Comparison of ENCODE assay signal across 11 mouse cellular contexts in the genomic region with DNA sequence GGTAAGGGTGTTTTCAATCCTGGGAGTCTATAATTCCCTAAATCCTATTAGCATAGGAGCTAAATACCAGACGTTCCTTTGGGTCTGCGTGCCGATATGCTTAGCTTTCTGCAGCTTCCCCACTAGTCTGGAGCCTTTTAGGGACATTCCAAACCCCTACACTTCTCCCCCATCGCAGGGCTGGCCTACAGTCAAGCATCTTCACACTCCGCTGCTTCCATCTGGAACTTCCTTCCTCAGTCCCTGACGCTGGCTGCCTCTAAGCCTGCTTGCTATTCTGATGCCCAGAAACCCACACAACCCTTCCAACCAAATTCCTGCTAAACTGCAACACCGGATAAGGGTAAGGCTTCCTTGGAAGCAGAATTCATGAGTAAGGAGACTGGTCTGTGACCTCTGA. TPM values are rescaled to one million over a fixed set of nuclear protein-coding genes. Genes with fewer than 3 reads are reported as not detected.
A peak's percentile ranks its signal among the peaks of the same experiment; 100 is the strongest.
DNase-seq lines count a peak whose midpoint lies in the region; ATAC-seq and TF ChIP-seq lines count a peak whose summit lies in the region.
"Had no signal": no experiment of that assay in that cellular context is flagged by ENCODE, and none has a peak within 500 bp of the region (broad histone marks: within the 10 kb centered on the region; RNA-seq: fewer than 3 reads in every experiment).

No protein-coding gene starts in this region.

- no peak for ATAC-seq in intestine, embryonic 14.5 days (replicated peaks; ENCODE audit: low FRiP score, low TSS enrichment, low read depth)
- no peak for ATAC-seq in intestine, postnatal 0 days
- ATAC-seq in megakaryocyte-erythroid progenitor cell, adult 5-6 weeks (replicated peaks; ENCODE audit: low FRiP score, low TSS enrichment, poor library complexity, severe bottlenecking), result no peak

- no peaks in the 10 kb centered on the region for H3K27me3 ChIP-seq in intestine, embryonic 14.5 days (replicated peaks; ENCODE audit: control insufficient read depth, insufficient read depth, low read length)
- H3K27me3 ChIP-seq in intestine, postnatal 0 days (replicated peaks; ENCODE audit: control insufficient read depth, insufficient read depth, low read length), result no peaks in the 10 kb centered on the region

- DNase-seq in intestine, embryonic 14.5 days (ENCODE audit: low spot score), result no peak
- DNase-seq in cerebellum, postnatal 36 days, result peak; percentile 73 to 74
- peak; percentile 62 to 66 for DNase-seq in kidney, postnatal 4 days
- peak; percentile 60 to 80 for DNase-seq in right cerebral cortex, postnatal 36 days (ENCODE audit: low spot score in 2 of 2)
- DNase-seq in testis, postnatal 10 days (ENCODE audit: low spot score), result no peak
- no peak for DNase-seq in lung, postnatal 4 days
- DNase-seq: heart, postnatal 14 days had no signal

- H3K9me3 ChIP-seq in intestine, embryonic 14.5 days (ENCODE audit: control insufficient read depth, low read length), result no peaks in the 10 kb centered on the region
- H3K9me3 ChIP-seq in intestine, postnatal 0 days (ENCODE audit: control insufficient read depth), result no peaks in the 10 kb centered on the region

- peaks cover 14% of the 10 kb centered on the region for H3K4me1 ChIP-seq in intestine, embryonic 14.5 days (replicated peaks; ENCODE audit: control insufficient read depth, insufficient read depth, low read length)
- H3K4me1 ChIP-seq in intestine, postnatal 0 days (replicated peaks; ENCODE audit: control insufficient read depth, insufficient read depth, low read length), result no peaks in the 10 kb centered on the region

- no peak for TF ChIP-seq CTCF in intestine, postnatal 0 days (IDR thresholded peaks at IDR 0.05; ENCODE audit: low read depth)

- 76% methylated on average over 7 of the region's 7 CpGs for WGBS in intestine, embryonic 14.5 days
- WGBS in intestine, postnatal 0 days, result 66% methylated on average over 7 of the region's 7 CpGs

- no peaks in the 10 kb centered on the region for H3K36me3 ChIP-seq in intestine, embryonic 14.5 days (ENCODE audit: control insufficient read depth, insufficient read depth, low read length)
- H3K36me3 ChIP-seq in intestine, postnatal 0 days (ENCODE audit: control insufficient read depth, insufficient read depth), result no peaks in the 10 kb centered on the region

- 0 out of 2 replicates have a peak overlapping the region, but pooled peaks have one; percentile 3 for H3K27ac ChIP-seq in intestine, embryonic 14.5 days (ENCODE audit: low read depth)
- no peak overlapping the region for H3K27ac ChIP-seq in intestine, postnatal 0 days (ENCODE audit: low read depth, low read length)

- H3K9ac ChIP-seq in intestine, embryonic 14.5 days (ENCODE audit: low read length), result no peak overlapping the region
- no peak overlapping the region for H3K9ac ChIP-seq in intestine, postnatal 0 days (ENCODE audit: low read depth, low read length)

- no peak overlapping the region for H3K4me3 ChIP-seq in intestine, embryonic 14.5 days (ENCODE audit: low read depth, low read length)
- H3K4me3 ChIP-seq in intestine, postnatal 0 days (ENCODE audit: low read depth, low read length), result no peak overlapping the region

- H3K4me2 ChIP-seq in intestine, embryonic 14.5 days (ENCODE audit: low read length), result no peak overlapping the region
- no peak overlapping the region for H3K4me2 ChIP-seq in intestine, postnatal 0 days (replicated peaks; ENCODE audit: low read depth)

RNA-seq across cellular contexts. Expression of a gene that starts 35.3 kb away (rescaled TPM):
- 2,411 and 2,681 TPM in 2 replicates for polyA plus RNA-seq in intestine, embryonic 14.5 days (2014; fragmentation: Nextera tagmentation; extraction: Ambion mirVana)
- 1,358 and 1,438 TPM in 2 replicates for polyA plus RNA-seq in intestine, postnatal 0 days (2015; fragmentation: Nextera tagmentation; extraction: Ambion mirVana)
- total RNA-seq in megakaryocyte-erythroid progenitor cell, adult 5-6 weeks (2014; fragmentation: Nextera tagmentation), result 2,939 and 3,315 TPM in 2 replicates
- total RNA-seq in megakaryocyte-erythroid progenitor cell, adult 5-6 weeks (2017), result 499 and 554 TPM in 2 replicates

RNA-seq across cellular contexts. Expression of a gene that starts 46.0 kb away (rescaled TPM):
- not detected in 2 replicates for polyA plus RNA-seq in intestine, embryonic 14.5 days (2014; fragmentation: Nextera tagmentation; extraction: Ambion mirVana)
- not detected in 2 replicates for polyA plus RNA-seq in intestine, postnatal 0 days (2015; fragmentation: Nextera tagmentation; extraction: Ambion mirVana)
- not detected in 2 replicates for total RNA-seq in megakaryocyte-erythroid progenitor cell, adult 5-6 weeks (2014; fragmentation: Nextera tagmentation)
- total RNA-seq in megakaryocyte-erythroid progenitor cell, adult 5-6 weeks (2017), result not detected in 2 replicates
- total RNA-seq: heart, postnatal 14 days; megakaryocyte progenitor cell, adult 5-6 weeks had no signal
- polyA plus RNA-seq: cortical plate, adult 2 months had no signal

Comparison
In these comparisons a context has a peak if more than half of its experiments do, and no peak if none do; other contexts are left out.
1. DNase-seq: peak in cerebellum, postnatal 36 days (2 of 2), kidney, postnatal 4 days (2 of 2) and right cerebral cortex, postnatal 36 days (2 of 2); none in intestine, embryonic 14.5 days (single experiment), testis, postnatal 10 days (single experiment) and lung, postnatal 4 days (0 of 2).